ENCODE assay signal across 8 mouse cellular contexts in the genomic region with DNA sequence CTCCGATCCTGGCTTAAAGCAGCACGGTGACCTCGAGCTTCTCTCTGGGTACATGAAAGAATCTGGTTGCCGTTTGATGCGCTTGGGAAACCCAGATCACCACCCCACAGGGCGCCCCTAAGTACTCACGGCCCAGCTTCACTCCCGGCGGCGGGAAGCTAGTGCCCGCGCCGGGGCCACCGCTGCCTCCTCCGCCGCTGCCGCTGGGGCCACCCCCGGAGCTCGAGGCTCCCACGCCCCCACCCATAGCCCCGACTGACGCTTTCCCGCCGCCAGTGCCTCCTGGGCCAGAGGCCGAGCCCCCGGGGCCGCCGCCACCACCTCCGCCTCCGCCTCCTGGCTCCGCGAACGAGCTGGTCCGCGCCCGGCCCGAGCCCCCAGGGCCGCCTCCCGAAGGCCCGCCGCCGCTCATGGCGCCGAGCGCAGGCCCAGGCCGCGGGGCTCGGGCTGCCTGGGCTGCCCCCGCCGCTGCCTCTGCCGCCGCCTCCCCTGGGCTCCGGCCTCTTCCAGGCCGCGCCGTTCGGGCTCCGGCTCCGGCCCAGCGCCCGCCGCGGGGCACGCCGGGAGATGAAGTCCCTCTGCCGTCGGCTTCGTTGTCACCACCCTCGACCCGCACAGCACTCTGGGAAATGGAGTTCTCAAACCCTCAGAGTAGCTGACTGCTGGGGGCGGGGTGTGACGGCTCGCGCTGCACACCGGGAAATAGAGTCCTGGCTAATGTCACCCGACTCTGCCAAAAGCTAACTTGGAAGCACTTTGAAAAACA. TPM values are rescaled to one million over a fixed set of nuclear protein-coding genes. Genes with fewer than 3 reads are reported as not detected.
DNase-seq lines count a peak whose midpoint lies in the region; ATAC-seq and TF ChIP-seq lines count a peak whose summit lies in the region.

A gene (minus strand): TSS at position 603 of the 766 bp plus-strand sequence.

- H3K9me3 ChIP-seq in hindbrain, embryonic 16.5 days (ENCODE audit: control insufficient read depth, low read length) = no peaks in the 10 kb centered on the region

- H3K4me1 ChIP-seq in hindbrain, embryonic 16.5 days (ENCODE audit: control insufficient read depth, insufficient read depth, low read depth, low read length) = peaks cover 28% of the 10 kb centered on the region

- ATAC-seq in hindbrain, embryonic 16.5 days = peak; percentile 89
- peak; percentile 78 for ATAC-seq in megakaryocyte, adult 5-6 weeks (ENCODE audit: poor library complexity, severe bottlenecking)

- H3K27ac ChIP-seq in hindbrain, embryonic 16.5 days (ENCODE audit: low read depth, low read length) = peak within 1 kb of the TSS; percentile 91
- H3K27ac ChIP-seq in left cerebral cortex, adult 2 months = peak within 1 kb of the TSS; percentile 99

- peak within 1 kb of the TSS; percentile 98 for H3K9ac ChIP-seq in hindbrain, embryonic 16.5 days (ENCODE audit: low read depth, low read length)

- peak within 1 kb of the TSS; percentile 78 for H3K4me2 ChIP-seq in hindbrain, embryonic 16.5 days (ENCODE audit: low read length)

- whole genome bisulfite sequencing in hindbrain, embryonic 16.5 days = under 1% methylated on average over 50 of the region's 76 CpGs

- no peaks in the 10 kb centered on the region for H3K27me3 ChIP-seq in hindbrain, embryonic 16.5 days (replicated peaks; ENCODE audit: control insufficient read depth, insufficient read depth, low read length)

- intact Hi-C loops in left cerebral cortex, adult 2 months (cut with DNase I) = loop anchor here (5.0 kb wide), 1 partner anchor 265 kb away; a partner anchor contains a TSS

- no peak for TF ChIP-seq CTCF in left cerebral cortex, adult 2 months (IDR thresholded peaks at IDR 0.05)

- peak within 1 kb of the TSS; percentile 83 for H3K4me3 ChIP-seq in hindbrain, embryonic 16.5 days (ENCODE audit: low read length)
- peak within 1 kb of the TSS; percentile 85 for H3K4me3 ChIP-seq in left cerebral cortex, adult 2 months

- peaks cover 16% of the 10 kb centered on the region for H3K36me3 ChIP-seq in hindbrain, embryonic 16.5 days (ENCODE audit: control insufficient read depth, insufficient read depth, low read length)

- peak; percentile 98 for DNase-seq in R1 (ENCODE audit: low read depth, low spot score)
- peak; percentile 98 to 99 for DNase-seq in cerebellum, postnatal 25 days
- DNase-seq in gastrocnemius, adult 18-20 months (ENCODE audit: low spot score) = peak; percentile 99
- peak; percentile 98 for DNase-seq in left cerebral cortex, adult 2 months (ENCODE audit: extremely low spot score in 1 of 2, low spot score in 2 of 2)
- DNase-seq in right cerebral cortex, postnatal 36 days (ENCODE audit: low spot score in 2 of 2) = peak; percentile 98
- peak; percentile 98 for DNase-seq in yolk sac, embryonic 10.5 days (ENCODE audit: low spot score)

RNA-seq across cellular contexts. Expression of the gene that starts here (rescaled TPM):
- 10 to 100 TPM; 83.2 to 83.8 TPM for total RNA-seq in gastrocnemius, adult 18-20 months (2021)
- polyA plus RNA-seq in hindbrain, embryonic 16.5 days (2015; fragmentation: Nextera tagmentation; extraction: Ambion mirVana) = 13.0 and 16.4 TPM in 2 replicates
- total RNA-seq in left cerebral cortex, adult 2 months (2021) = 100 to 1,000 TPM; 215 to 220 TPM
- total RNA-seq in megakaryocyte, adult 5-6 weeks (2015) = 90.1 and 90.2 TPM in 2 replicates
- total RNA-seq in megakaryocyte, adult 5-6 weeks (2017) = 58.7 and 60.8 TPM in 2 replicates

Comparison
In these comparisons a context has a peak if more than half of its experiments do, and no peak if none do; other contexts are left out.
1. Peak in every context shown above with its lines: DNase-seq, ATAC-seq, H3K4me3 ChIP-seq and H3K27ac ChIP-seq.